Mouse (Mus musculus) heart, adult 2 months (tissue): ENCODE results near the gene Gm21887. TPM values are rescaled to one million over a fixed set of nuclear protein-coding genes. Genes with fewer than 3 reads are reported as not detected.
"Not testable (repeated sequence)": the region's sequence is repeated elsewhere in the genome, so short reads cannot be mapped to it uniquely, and the experiment has no call there.

Source experiments
- DNase-seq, 2 experiments: peaks; one replicate each; pipeline ENCODE4 v3.0.0; 2021
- H3K27ac ChIP-seq: fragments of 200-600 bp; 2 replicates; pipeline ENCODE4 v1.8.1; 2022
- H3K27me3 ChIP-seq: fragments of 200-500 bp; 2 replicates; pipeline ENCODE4 v1.6.1; 2012; ENCODE audit warnings: mild to moderate bottlenecking, low read length, inconsistent platforms, mixed read lengths; ENCODE audit not compliant: control insufficient read depth, insufficient read depth
- H3K36me3 ChIP-seq: fragments of 200-500 bp; 2 replicates; pipeline ENCODE4 v1.6.1; 2012; ENCODE audit warnings: low read length, inconsistent platforms; ENCODE audit not compliant: control insufficient read depth, insufficient read depth
- H3K4me1 ChIP-seq: fragments of 200-500 bp; 2 replicates; pipeline ENCODE4 v1.6.1; 2011; ENCODE audit warnings: low read length; ENCODE audit not compliant: control insufficient read depth, insufficient read depth
- H3K4me3 ChIP-seq: fragments of 200-600 bp; 2 replicates; pipeline ENCODE4 v1.8.1; 2022
- H3K79me2 ChIP-seq: fragments of 200-500 bp; replicated peaks from 2 replicates; pipeline ENCODE4 v1.6.1; 2012; ENCODE audit warnings: mild to moderate bottlenecking, inconsistent platforms, low read length, moderate library complexity, mixed read lengths; ENCODE audit not compliant: control insufficient read depth, insufficient read depth
- H3K9ac ChIP-seq: fragments of 200-500 bp; 2 replicates; pipeline ENCODE4 v1.6.1; 2012; ENCODE audit warnings: low read depth, mild to moderate bottlenecking, control low read depth, inconsistent platforms, low read length, mixed read lengths
- CTCF ChIP-seq: fragments of 200-600 bp; IDR thresholded peaks from 2 replicates; pipeline ENCODE4 v1.8.1; 2022; ENCODE audit warnings: antibody characterized with exemption, mild to moderate bottlenecking, moderate library complexity
- WGBS: fragments of 180-500 bp; shearing (Covaris S2); methylation state at CpG from one replicate; pipeline ENCODE4 v1.1.7; 2018; 5-methylcytosine and 5-hydroxymethylcytosine counted together
- intact Hi-C: fragments of 180-260 bp; cut with DNase I; formaldehyde crosslinking; loops from one replicate; pipeline ENCODE4 v1.15.1; 2025
- polyA plus RNA-seq: library from polyadenylated mRNA; depleted of rRNA; stranded (reverse); fragments of >200 nt; gene quantifications from 2 replicates; pipeline ENCODE4 v1.2.3, GENCODE M21; 2012
- total RNA-seq, 2 experiments: library from RNA; stranded (reverse); gene quantifications; 2 replicates each; pipeline ENCODE4 v1.2.3; 2021

Gm21887 gene
- total and polyA plus RNA-seq, 3 experiments = 22.9 to 60.9 (median 27.8) TPM

- intact Hi-C loops, H3K27me3 ChIP-seq, H3K9ac ChIP-seq, H3K27ac ChIP-seq, H3K36me3 ChIP-seq, H3K79me2 ChIP-seq, H3K4me1 ChIP-seq, H3K4me3 ChIP-seq: not testable (repeated sequence)
- DNase-seq = peak in 1 of 2 experiments; percentile 27
- 25% methylated on average over 2 of the region's 2 CpGs for WGBS
Measured at GRCm38 (mm10) chrX:169994866-169995711, 14.4 kb upstream of the Gm21887 start.

- H3K4me3 ChIP-seq, H3K79me2 ChIP-seq, intact Hi-C loops, H3K36me3 ChIP-seq, H3K9ac ChIP-seq, H3K27me3 ChIP-seq, H3K27ac ChIP-seq, H3K4me1 ChIP-seq: not testable (repeated sequence)
- no CpG with 5 or more reads among the region's 17 CpGs for WGBS
- peak; percentile 36 to 48 for DNase-seq
Measured at GRCm38 (mm10) chrX:169995909-169996521, 13.4 kb upstream of the Gm21887 start.

GRCm38 (mm10) chrX:169996926-169997325 is 12.5 kb upstream of the Gm21887 start:
- peak; percentile 77 to 84 for DNase-seq
- H3K79me2 ChIP-seq, H3K9ac ChIP-seq, H3K4me1 ChIP-seq, H3K27ac ChIP-seq, H3K36me3 ChIP-seq, H3K27me3 ChIP-seq, intact Hi-C loops: not testable (repeated sequence)
- peak; percentile 23 for TF ChIP-seq CTCF
- peak overlapping the region; percentile 43 for H3K4me3 ChIP-seq
- WGBS = no CpG with 5 or more reads among the region's 46 CpGs

- peak overlapping the region; percentile 40 for H3K27ac ChIP-seq
Measured at GRCm38 (mm10) chrX:169997456-169997853, 12.0 kb upstream of the Gm21887 start.

GRCm38 (mm10) chrX:169997854-169998456 is 11.5 kb upstream of the Gm21887 start:
- 5% methylated on average over 17 of the region's 37 CpGs for WGBS
- H3K79me2 ChIP-seq, H3K36me3 ChIP-seq, H3K27me3 ChIP-seq, H3K4me1 ChIP-seq, intact Hi-C loops: not testable (repeated sequence)
- peak; percentile 100 for DNase-seq
- peak overlapping the region; percentile 43 for H3K4me3 ChIP-seq
- peak overlapping the region; percentile 40 for H3K27ac ChIP-seq
- H3K9ac ChIP-seq = peak overlapping the region; percentile 76

More at GRCm38 (mm10) chrX:169997456-169997853, 12.0 kb upstream of the Gm21887 start:
- DNase-seq, H3K4me1 ChIP-seq, H3K27me3 ChIP-seq, intact Hi-C loops, H3K36me3 ChIP-seq, H3K79me2 ChIP-seq: not testable (repeated sequence)
- peak overlapping the region; percentile 43 for H3K4me3 ChIP-seq
- WGBS = 32% methylated on average over 23 of the region's 40 CpGs
- H3K9ac ChIP-seq = peak overlapping the region; percentile 76

- H3K27me3 ChIP-seq, H3K4me3 ChIP-seq, H3K27ac ChIP-seq, H3K79me2 ChIP-seq, H3K36me3 ChIP-seq, DNase-seq, H3K4me1 ChIP-seq, H3K9ac ChIP-seq, intact Hi-C loops: not testable (repeated sequence)
- 13% methylated on average over 2 of the region's 4 CpGs for WGBS
Measured at GRCm38 (mm10) chrX:169998559-169999219, 10.8 kb upstream of the Gm21887 start.

GRCm38 (mm10) chrX:169999226-169999883 is 10.1 kb upstream of the Gm21887 start:
- peak; percentile 53 to 61 for DNase-seq
- H3K36me3 ChIP-seq, H3K27me3 ChIP-seq, intact Hi-C loops, H3K4me1 ChIP-seq, H3K79me2 ChIP-seq, H3K4me3 ChIP-seq, H3K9ac ChIP-seq, H3K27ac ChIP-seq: not testable (repeated sequence)
- 38% methylated on average over 7 of the region's 11 CpGs for WGBS

GRCm38 (mm10) chrX:169999912-170000641 is 9.4 kb upstream of the Gm21887 start:
- intact Hi-C loops, H3K9ac ChIP-seq, H3K4me3 ChIP-seq, H3K27ac ChIP-seq, H3K36me3 ChIP-seq, H3K27me3 ChIP-seq, H3K79me2 ChIP-seq, DNase-seq, H3K4me1 ChIP-seq: not testable (repeated sequence)
- 8% methylated on average over 2 of the region's 3 CpGs for WGBS
